Mouse (Mus musculus) embryonic facial prominence, embryonic 13.5 days (tissue): ENCODE data around the gene Cobl. TPM values are rescaled to one million over a fixed set of nuclear protein-coding genes. Genes with fewer than 3 reads are reported as not detected.

ENCODE experiments used
- ATAC-seq: fragments of 200-750 bp; cut with Nextera tagmentation; 2 replicates; pipeline ENCODE4 v1.8.0; 2017; ENCODE audit warnings: low read depth; ENCODE audit not compliant: insufficient number of reproducible peaks, insufficient read depth, low FRiP score, low TSS enrichment
- H3K27ac ChIP-seq: fragments of 300-500 bp; sonication (generic); 2 replicates; pipeline ENCODE4 v1.5.1; 2015; ENCODE audit warnings: moderate library complexity, mild to moderate bottlenecking, inconsistent platforms
- H3K27me3 ChIP-seq: fragments of 300-500 bp; sonication (generic); 2 replicates; pipeline ENCODE4 v1.6.1; 2015; ENCODE audit warnings: mild to moderate bottlenecking, inconsistent platforms
- H3K36me3 ChIP-seq: fragments of 300-500 bp; sonication (generic); 2 replicates; pipeline ENCODE4 v1.6.1; 2015; ENCODE audit warnings: mild to moderate bottlenecking, inconsistent platforms
- H3K4me1 ChIP-seq: fragments of 300-500 bp; sonication (generic); 2 replicates; pipeline ENCODE4 v1.6.1; 2015; ENCODE audit warnings: inconsistent platforms
- H3K4me2 ChIP-seq: fragments of 300-500 bp; sonication (generic); 2 replicates; pipeline ENCODE4 v1.6.1; 2015; ENCODE audit warnings: moderate library complexity, mild to moderate bottlenecking, inconsistent platforms
- H3K4me3 ChIP-seq: fragments of 300-500 bp; sonication (generic); 2 replicates; pipeline ENCODE4 v1.5.1; 2015; ENCODE audit warnings: mild to moderate bottlenecking, inconsistent platforms
- H3K9ac ChIP-seq: fragments of 300-500 bp; sonication (generic); 2 replicates; pipeline ENCODE4 v1.6.1; 2015; ENCODE audit warnings: mild to moderate bottlenecking, inconsistent platforms
- H3K9me3 ChIP-seq: fragments of 300-500 bp; sonication (generic); 2 replicates; pipeline ENCODE4 v1.6.1; 2016; ENCODE audit warnings: inconsistent platforms
- WGBS: fragments of 180-500 bp; shearing (Covaris S2); methylation state at CpG from one replicate; pipeline ENCODE4 v1.1.7; 2015; ENCODE audit warnings: mixed read lengths; 5-methylcytosine and 5-hydroxymethylcytosine counted together
- polyA plus RNA-seq: library from polyadenylated mRNA; unstranded; fragments of >200 nt; fragmentation: Nextera tagmentation; extraction: Ambion mirVana; gene quantifications from 2 replicates; pipeline ENCODE4 v1.2.1, GENCODE M21; 2015

The Cobl gene
- polyA plus RNA-seq, 1 experiment from 2014 or later = 5.6 TPM

- no peak for ATAC-seq
- Histone ChIP-seq H3K9ac (no peak overlapping the region), H3K4me2 (no peak overlapping the region), H3K9me3 (no peaks in the 10 kb centered on the region), H3K36me3 (no peaks in the 10 kb centered on the region), H3K4me3 (no peak overlapping the region), H3K27ac (no peak overlapping the region), H3K4me1 (peaks cover 10% of the 10 kb centered on the region), H3K27me3 (no peaks in the 10 kb centered on the region)
- 69% methylated on average over 3 of the region's 3 CpGs for WGBS
These were observed 232.0 kb downstream of the Cobl start for GRCm38 (mm10) chr11:12232743-12233125.

DNA sequence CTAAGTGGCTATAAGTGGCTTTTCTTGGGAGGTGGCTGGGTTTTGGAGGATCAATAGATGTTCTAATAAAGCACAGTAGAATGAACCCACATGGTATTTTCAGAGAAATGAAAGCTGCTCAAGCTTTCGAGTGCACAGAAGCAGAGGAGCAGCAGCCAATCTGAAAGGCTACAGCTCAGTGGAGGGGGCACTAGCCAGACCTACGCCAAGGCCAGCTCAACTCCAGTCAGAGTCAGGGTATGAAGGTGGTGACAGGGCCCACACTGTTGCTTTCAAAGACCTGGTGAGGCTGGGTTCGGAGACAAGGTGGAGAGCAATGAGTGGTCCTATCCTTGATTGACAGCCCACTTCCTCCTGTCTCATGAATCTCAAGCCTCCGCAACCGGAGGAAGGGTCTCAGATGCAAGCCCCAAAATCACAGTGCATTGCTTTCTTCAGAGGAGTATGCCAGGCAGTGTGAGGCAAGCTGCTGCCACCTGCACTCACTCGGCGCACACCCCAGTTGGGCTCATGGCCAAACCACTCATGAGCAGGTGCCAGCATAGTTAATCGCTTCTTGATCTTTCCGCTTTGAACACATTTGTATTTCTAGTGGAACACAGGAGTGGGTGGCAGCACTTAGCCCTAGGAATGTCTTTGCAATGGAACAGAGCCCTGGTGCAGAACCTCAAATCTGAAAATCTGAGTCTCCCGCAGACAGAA lies 232.6 kb downstream of the Cobl start:
- Histone ChIP-seq H3K4me1 (peaks cover 10% of the 10 kb centered on the region), H3K4me2 (no peak overlapping the region), H3K27me3 (no peaks in the 10 kb centered on the region), H3K9me3 (no peaks in the 10 kb centered on the region), H3K9ac (no peak overlapping the region), H3K27ac (no peak overlapping the region), H3K4me3 (no peak overlapping the region), H3K36me3 (no peaks in the 10 kb centered on the region)
- WGBS = 84% methylated on average over 10 of the region's 10 CpGs
- ATAC-seq = no peak

DNA sequence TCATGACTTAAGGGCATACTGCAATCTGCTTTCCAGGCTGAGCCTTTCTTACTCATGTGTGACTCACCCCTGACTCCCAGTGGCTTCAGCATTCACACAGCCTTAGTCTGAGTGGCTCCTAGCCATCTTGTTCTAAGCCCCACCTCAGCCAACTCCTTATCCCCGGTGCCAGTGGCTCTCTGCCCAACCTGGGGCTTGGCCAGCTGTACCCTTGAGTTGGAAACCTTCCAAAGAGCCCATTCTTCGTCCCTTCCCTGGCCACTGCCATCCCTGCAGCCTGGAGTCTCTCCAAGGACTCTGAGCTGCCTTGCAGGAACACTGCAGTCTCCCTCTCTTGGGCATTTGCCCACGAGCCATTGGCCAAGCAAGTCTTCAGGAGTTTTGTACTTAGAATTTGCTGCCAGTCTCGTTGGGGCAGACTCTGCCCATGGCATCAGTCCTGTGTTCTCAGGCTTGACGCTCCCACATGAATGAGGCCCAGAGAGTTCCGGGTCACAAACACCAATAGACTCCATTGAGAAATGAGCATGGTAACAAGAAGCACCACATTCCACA lies 233.2 kb downstream of the Cobl start:
- no peak overlapping the region for H3K4me3 ChIP-seq
- no peaks in the 10 kb centered on the region for H3K27me3 ChIP-seq
- no peaks in the 10 kb centered on the region for H3K9me3 ChIP-seq
- no peaks in the 10 kb centered on the region for H3K36me3 ChIP-seq
- H3K4me1 ChIP-seq = peaks cover 10% of the 10 kb centered on the region
- 69% methylated on average over 6 of the region's 6 CpGs for WGBS
- ATAC-seq = no peak
- no peak overlapping the region for H3K9ac ChIP-seq
- H3K4me2 ChIP-seq = no peak overlapping the region
- H3K27ac ChIP-seq = no peak overlapping the region

DNA sequence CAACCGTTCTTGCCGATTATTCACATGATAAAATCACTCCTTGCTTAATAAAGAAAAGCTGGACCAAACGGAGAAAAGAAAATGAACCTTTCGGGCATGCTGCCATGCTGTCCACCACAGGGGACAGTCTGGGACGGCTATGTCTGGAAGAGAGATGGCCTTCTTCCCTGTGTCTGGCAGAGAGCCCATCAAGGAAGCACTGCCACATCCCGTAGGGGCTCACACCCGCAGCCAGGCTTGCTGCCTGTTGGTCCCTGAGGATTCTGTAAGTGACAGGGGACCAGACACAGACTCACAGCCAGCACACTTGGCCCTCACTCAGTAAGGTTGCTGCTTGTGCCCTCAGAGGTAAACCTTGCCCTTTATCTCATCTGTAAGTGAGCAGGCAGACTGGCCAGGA lies 235.3 kb downstream of the Cobl start:
- H3K27ac ChIP-seq = no peak overlapping the region
- no peak overlapping the region for H3K4me3 ChIP-seq
- no peak overlapping the region for H3K9ac ChIP-seq
- WGBS = 68% methylated on average over 7 of the region's 7 CpGs
- no peak for ATAC-seq
- H3K4me2 ChIP-seq = no peak overlapping the region
- H3K27me3 ChIP-seq = no peaks in the 10 kb centered on the region
- H3K9me3 ChIP-seq = no peaks in the 10 kb centered on the region
- peaks cover 10% of the 10 kb centered on the region for H3K4me1 ChIP-seq
- H3K36me3 ChIP-seq = no peaks in the 10 kb centered on the region

- Histone ChIP-seq H3K36me3 (no peaks in the 10 kb centered on the region), H3K9me3 (no peaks in the 10 kb centered on the region), H3K9ac (no peak overlapping the region), H3K27me3 (no peaks in the 10 kb centered on the region), H3K4me3 (no peak overlapping the region), H3K4me1 (peaks cover 3% of the 10 kb centered on the region; the same call in 1 of the 2 replicates), H3K4me2 (no peak overlapping the region), H3K27ac (no peak overlapping the region)
- no peak for ATAC-seq
- 79% methylated on average over 3 of the region's 3 CpGs for WGBS
These were observed 237.4 kb downstream of the Cobl start for GRCm38 (mm10) chr11:12227343-12227742.

DNA sequence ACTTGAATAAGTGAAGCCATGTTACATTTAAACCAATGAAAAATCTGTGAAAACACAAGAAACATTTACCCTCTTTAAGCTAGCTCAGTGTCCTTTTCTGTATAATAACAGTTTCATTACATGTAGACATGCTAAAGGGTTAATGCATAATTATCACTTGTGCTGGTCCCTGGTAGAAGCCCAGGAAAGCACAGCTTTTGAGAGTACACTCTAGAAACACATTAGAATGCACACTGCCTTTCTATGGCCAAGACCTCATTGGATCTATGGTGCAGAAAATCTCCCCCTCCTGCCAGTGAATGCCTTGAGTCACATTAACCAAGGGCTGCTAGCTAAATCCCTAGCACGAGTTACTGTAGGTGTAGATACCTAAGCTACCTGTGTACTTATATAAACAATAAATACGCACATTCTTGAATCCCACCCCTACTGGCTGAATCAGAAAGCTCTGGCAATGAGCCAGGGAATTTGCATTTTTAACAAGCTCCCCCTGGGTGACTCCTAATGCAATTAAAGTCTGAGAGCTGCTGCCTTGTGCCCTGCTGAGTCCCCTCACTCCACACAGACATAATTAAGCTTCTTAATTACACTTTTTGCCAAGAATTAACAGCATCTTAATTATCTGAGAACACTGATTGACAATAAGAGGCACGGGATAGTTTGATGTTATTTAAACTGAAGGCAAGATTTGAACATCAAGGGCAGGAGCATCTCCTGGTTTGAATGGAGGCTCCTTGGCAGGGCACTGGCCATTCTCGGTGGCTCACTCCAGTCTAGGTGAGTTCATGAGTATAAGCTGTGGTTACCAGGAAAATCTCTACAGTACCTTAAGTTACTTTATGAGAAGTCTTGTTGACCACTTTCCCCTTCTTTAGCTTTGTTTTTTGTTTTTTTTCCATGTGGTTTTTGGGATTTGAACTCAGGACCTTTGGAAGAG lies 244.9 kb downstream of the Cobl start:
- H3K4me1 ChIP-seq = no peaks in the 10 kb centered on the region
- no peak overlapping the region for H3K4me2 ChIP-seq
- no peak overlapping the region for H3K27ac ChIP-seq
- WGBS = 42% methylated on average over 4 of the region's 4 CpGs
- no peaks in the 10 kb centered on the region for H3K9me3 ChIP-seq
- no peak overlapping the region for H3K9ac ChIP-seq
- no peaks in the 10 kb centered on the region for H3K36me3 ChIP-seq
- no peak overlapping the region for H3K4me3 ChIP-seq
- no peak for ATAC-seq
- no peaks in the 10 kb centered on the region for H3K27me3 ChIP-seq

DNA sequence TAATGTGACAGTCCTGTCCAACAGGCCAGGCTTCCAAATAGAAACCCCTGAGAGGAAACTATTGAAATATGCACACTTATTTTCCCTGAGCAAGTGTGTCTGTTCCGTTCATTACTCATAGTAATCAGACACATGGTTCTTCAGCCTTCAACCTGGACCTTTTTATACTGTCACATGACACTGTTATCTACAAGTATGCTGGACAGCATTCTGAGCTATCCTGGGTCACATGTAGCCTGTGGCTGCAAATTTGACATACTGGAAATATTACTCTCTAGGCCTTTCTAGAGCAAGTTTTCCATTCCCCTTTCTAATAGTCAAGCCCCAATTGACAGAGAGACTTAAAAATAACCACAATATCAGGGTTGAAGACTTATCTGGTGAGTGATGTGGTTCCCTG lies 247.9 kb downstream of the Cobl start:
- WGBS = 77% methylated on average over 1 of the region's 1 CpGs
- Histone ChIP-seq H3K4me1 (no peaks in the 10 kb centered on the region), H3K27me3 (no peaks in the 10 kb centered on the region), H3K4me2 (no peak overlapping the region), H3K4me3 (no peak overlapping the region), H3K36me3 (no peaks in the 10 kb centered on the region), H3K9ac (no peak overlapping the region), H3K9me3 (no peaks in the 10 kb centered on the region), H3K27ac (no peak overlapping the region)
- ATAC-seq = no peak

DNA sequence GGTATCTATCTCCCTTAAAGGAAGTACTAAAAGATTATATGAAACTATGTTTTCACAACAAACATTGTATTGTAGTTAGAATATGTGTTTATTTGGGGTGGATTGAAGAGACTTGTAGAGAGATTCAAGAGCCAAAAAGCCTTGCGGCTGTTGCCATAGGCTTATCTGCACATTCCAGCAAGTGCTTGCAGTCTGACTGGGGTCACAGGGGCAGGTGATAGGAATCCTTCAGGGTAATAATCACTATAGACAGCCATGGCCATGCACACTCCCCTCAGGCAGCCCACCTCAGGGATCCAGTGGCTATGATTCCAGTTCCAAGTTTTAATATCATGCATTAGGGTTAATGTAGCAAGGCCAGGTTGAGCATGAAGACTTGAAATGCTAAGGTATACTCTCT lies 249.2 kb downstream of the Cobl start:
- Histone ChIP-seq H3K27me3 (no peaks in the 10 kb centered on the region), H3K9me3 (no peaks in the 10 kb centered on the region), H3K4me3 (no peak overlapping the region), H3K4me2 (no peak overlapping the region), H3K9ac (no peak overlapping the region), H3K27ac (no peak overlapping the region), H3K4me1 (no peaks in the 10 kb centered on the region), H3K36me3 (no peaks in the 10 kb centered on the region)
- WGBS = 91% methylated on average over 1 of the region's 1 CpGs
- no peak for ATAC-seq

- ATAC-seq = no peak
These were observed 256.2 kb downstream of the Cobl start for GRCm38 (mm10) chr11:12208574-12208973.

GRCm38 (mm10) chr11:12205201-12206161 lies 259.3 kb downstream of the Cobl start:
- ATAC-seq = no peak
- H3K4me2 ChIP-seq = no peak overlapping the region
- no peaks in the 10 kb centered on the region for H3K36me3 ChIP-seq
- H3K27ac ChIP-seq = 0 out of 2 replicates have a peak overlapping the region, but pooled peaks have one; percentile 13
- no peaks in the 10 kb centered on the region for H3K9me3 ChIP-seq
- H3K4me3 ChIP-seq = no peak overlapping the region
- no peaks in the 10 kb centered on the region for H3K4me1 ChIP-seq
- WGBS = 63% methylated on average over 6 of the region's 6 CpGs
- no peak overlapping the region for H3K9ac ChIP-seq
- H3K27me3 ChIP-seq = no peaks in the 10 kb centered on the region

More at GRCm38 (mm10) chr11:12208574-12208973, 256.2 kb downstream of the Cobl start:
- H3K27me3 ChIP-seq = no peaks in the 10 kb centered on the region
- WGBS = 79% methylated on average over 2 of the region's 2 CpGs
- no peak overlapping the region for H3K9ac ChIP-seq
- H3K4me1 ChIP-seq = no peaks in the 10 kb centered on the region
- H3K36me3 ChIP-seq = no peaks in the 10 kb centered on the region
- H3K4me2 ChIP-seq = no peak overlapping the region
- no peak overlapping the region for H3K4me3 ChIP-seq
- no peak overlapping the region for H3K27ac ChIP-seq
- H3K9me3 ChIP-seq = no peaks in the 10 kb centered on the region

GRCm38 (mm10) chr11:12199441-12199840 lies 265.3 kb downstream of the Cobl start:
- H3K9ac ChIP-seq = no peak overlapping the region
- no peaks in the 10 kb centered on the region for H3K4me1 ChIP-seq
- no peaks in the 10 kb centered on the region for H3K27me3 ChIP-seq
- no peak for ATAC-seq
- WGBS = 86% methylated on average over 4 of the region's 4 CpGs
- no peak overlapping the region for H3K27ac ChIP-seq
- H3K36me3 ChIP-seq = no peaks in the 10 kb centered on the region
- no peak overlapping the region for H3K4me3 ChIP-seq
- H3K9me3 ChIP-seq = no peaks in the 10 kb centered on the region
- H3K4me2 ChIP-seq = no peak overlapping the region
